Mouse (Mus musculus): Measurements from ENCODE around the gene Ly6g6e. TPM values are rescaled to one million over a fixed set of nuclear protein-coding genes. Genes with fewer than 3 reads are reported as not detected.
"Not testable (repeated sequence)": the region's sequence is repeated elsewhere in the genome, so short reads cannot be mapped to it uniquely, and the experiment has no call there.

Ly6g6e gene
- polyA plus RNA-seq, 1 experiment: 3.4 TPM

DNA sequence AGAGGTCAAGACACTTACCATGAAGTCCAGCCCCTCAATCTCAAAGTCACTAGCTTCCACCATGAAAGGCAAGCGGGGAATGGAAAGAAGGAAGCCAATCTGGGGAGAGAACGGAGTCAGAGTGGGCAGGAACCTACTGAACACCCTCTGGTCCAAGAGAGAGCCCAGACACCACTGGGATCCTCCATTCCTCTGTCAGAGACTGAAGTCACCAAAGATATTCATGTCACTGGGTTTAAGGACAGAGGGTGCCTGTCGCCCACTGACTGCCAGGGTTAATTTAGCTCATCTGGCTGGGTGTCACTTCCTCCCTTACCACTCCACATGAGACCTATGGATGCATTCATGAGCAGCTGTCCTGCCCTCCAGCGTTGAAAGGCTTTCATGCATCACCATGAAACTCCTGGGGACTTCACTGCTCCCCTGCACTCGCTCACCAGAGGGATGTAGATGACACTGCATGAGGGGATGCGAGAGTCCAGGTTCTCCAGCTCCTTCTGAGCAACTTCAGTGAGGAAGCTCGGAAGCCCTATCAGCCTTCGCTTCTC, 44.3 kb upstream of the Ly6g6e start:
- WGBS: 80% methylated on average over 8 of the region's 8 CpGs
- no peak for DNase-seq
- peaks cover 32% of the 10 kb centered on the region for H3K4me1 ChIP-seq (replicated peaks; ENCODE audit: control insufficient read depth, insufficient read depth, low read length)
- TF ChIP-seq POLR2A (IDR thresholded peaks at IDR 0.05; ENCODE audit: control insufficient read depth, extremely low read depth, insufficient read depth, low read length, poor library complexity) (no peak), CTCF (IDR thresholded peaks at IDR 0.05; ENCODE audit: borderline replicate concordance, control insufficient read depth, extremely low read depth, insufficient read depth, low read length, poor library complexity) (no peak)
- H3K4me3 ChIP-seq (ENCODE audit: control insufficient read depth, insufficient read depth, low read length): no peak overlapping the region
- H3K27ac ChIP-seq (ENCODE audit: control insufficient read depth, insufficient read depth, low read length): no peak overlapping the region
- no peaks in the 10 kb centered on the region for H3K36me3 ChIP-seq (ENCODE audit: control insufficient read depth, insufficient read depth, low read length)
- H3K27me3 ChIP-seq (ENCODE audit: control insufficient read depth, insufficient read depth, low read length): no peaks in the 10 kb centered on the region

DNA sequence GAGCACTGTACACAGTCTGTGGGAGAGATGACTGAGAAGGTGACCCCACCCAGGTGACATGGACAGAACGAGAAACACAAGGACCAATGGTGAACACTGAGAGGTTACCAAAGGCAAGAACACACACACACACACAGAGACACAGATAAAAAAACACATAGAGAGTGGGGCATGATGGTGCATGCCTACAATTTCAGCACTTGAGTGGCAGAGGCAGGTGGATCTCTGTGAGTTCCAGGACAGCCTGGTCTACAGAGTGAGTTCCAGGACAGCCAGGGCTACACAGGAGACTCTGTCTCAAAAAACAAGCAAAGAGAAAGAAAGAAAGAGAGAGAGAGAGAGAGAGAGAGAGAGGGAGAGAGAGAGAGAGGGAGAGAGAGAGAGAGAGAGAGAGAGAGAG, 43.0 kb upstream of the Ly6g6e start:
- not testable (repeated sequence) for H3K27me3 ChIP-seq (ENCODE audit: control insufficient read depth, insufficient read depth, low read length); H3K36me3 ChIP-seq (ENCODE audit: control insufficient read depth, insufficient read depth, low read length); DNase-seq; H3K4me3 ChIP-seq (ENCODE audit: control insufficient read depth, insufficient read depth, low read length); H3K27ac ChIP-seq (ENCODE audit: control insufficient read depth, insufficient read depth, low read length)
- H3K4me1 ChIP-seq (replicated peaks; ENCODE audit: control insufficient read depth, insufficient read depth, low read length): peaks cover 22% of the 10 kb centered on the region
- WGBS: 79% methylated on average over 1 of the region's 1 CpGs

DNA sequence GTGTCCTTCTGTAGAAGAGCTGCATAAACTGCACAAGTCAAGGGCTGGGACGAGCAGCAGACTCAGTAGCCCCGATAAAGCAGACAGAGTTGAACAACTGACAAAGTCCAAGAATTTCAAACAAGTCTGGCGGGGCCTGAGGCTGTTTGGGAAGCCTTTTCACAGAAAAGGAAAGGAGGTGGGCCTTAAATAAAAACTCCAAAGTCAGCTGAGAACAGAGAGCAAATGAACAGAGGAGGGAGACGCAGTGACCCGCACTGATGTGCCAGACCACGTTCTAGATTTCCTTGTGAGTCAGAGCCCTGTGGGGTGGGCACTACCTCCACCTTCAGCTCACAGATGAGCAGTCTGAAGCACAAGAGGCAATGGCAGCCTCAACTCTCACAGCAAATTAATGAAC, 41.8 kb upstream of the Ly6g6e start:
- 69% methylated on average over 6 of the region's 6 CpGs for WGBS
- Histone ChIP-seq H3K4me1 (replicated peaks; ENCODE audit: control insufficient read depth, insufficient read depth, low read length) (peaks cover 10% of the 10 kb centered on the region), H3K36me3 (ENCODE audit: control insufficient read depth, insufficient read depth, low read length) (no peaks in the 10 kb centered on the region), H3K27ac (ENCODE audit: control insufficient read depth, insufficient read depth, low read length) (no peak overlapping the region), H3K27me3 (ENCODE audit: control insufficient read depth, insufficient read depth, low read length) (no peaks in the 10 kb centered on the region), H3K4me3 (ENCODE audit: control insufficient read depth, insufficient read depth, low read length) (no peak overlapping the region)
- DNase-seq: no peak
- TF ChIP-seq POLR2A (IDR thresholded peaks at IDR 0.05; ENCODE audit: control insufficient read depth, extremely low read depth, insufficient read depth, low read length, poor library complexity) (no peak), CTCF (IDR thresholded peaks at IDR 0.05; ENCODE audit: borderline replicate concordance, control insufficient read depth, extremely low read depth, insufficient read depth, low read length, poor library complexity) (no peak)

DNA sequence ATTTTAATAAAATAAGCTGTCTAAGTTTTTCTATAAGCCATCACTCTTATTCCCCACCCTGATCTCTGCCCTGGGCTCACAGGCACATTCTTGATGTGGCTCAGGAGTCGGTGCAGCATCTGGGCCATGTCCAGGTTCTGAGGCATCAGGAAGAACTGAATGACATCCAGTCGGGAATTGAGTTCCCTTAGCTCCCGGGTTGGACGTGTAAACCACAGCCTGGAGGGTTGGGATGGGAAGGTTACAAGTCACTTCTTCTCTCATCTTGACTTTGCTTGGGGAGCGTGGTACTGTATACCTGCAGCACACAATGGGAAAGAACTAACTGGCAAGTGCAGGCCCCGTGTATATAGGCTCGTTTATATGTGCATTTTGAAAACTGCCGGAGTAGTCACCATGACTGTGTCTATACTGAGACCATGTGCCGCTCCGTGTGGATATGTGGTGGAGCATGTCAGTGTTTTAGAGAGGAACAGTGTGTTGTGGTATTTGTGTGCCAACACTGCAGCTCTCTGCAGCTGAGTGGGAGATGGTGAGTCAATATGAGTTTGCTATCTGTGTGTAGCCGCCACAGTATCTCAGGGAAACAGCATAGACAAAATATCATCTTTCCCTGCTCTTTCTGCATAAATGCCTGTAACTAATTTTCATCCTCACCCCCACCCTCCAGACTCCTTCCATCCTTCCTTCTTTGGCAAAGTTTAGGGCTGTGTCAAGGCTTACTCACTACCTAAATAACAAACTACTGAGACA, 37.4 kb upstream of the Ly6g6e start:
- no peaks in the 10 kb centered on the region for H3K36me3 ChIP-seq (ENCODE audit: control insufficient read depth, insufficient read depth, low read length)
- 94% methylated on average over 11 of the region's 11 CpGs for WGBS
- no peak for DNase-seq
- no peak for TF ChIP-seq CTCF (IDR thresholded peaks at IDR 0.05; ENCODE audit: borderline replicate concordance, control insufficient read depth, extremely low read depth, insufficient read depth, low read length, poor library complexity)
- no peak for TF ChIP-seq POLR2A (IDR thresholded peaks at IDR 0.05; ENCODE audit: control insufficient read depth, extremely low read depth, insufficient read depth, low read length, poor library complexity)
- H3K4me1 ChIP-seq (replicated peaks; ENCODE audit: control insufficient read depth, insufficient read depth, low read length): peaks cover 3% of the 10 kb centered on the region
- no peak overlapping the region for H3K27ac ChIP-seq (ENCODE audit: control insufficient read depth, insufficient read depth, low read length)
- H3K4me3 ChIP-seq (ENCODE audit: control insufficient read depth, insufficient read depth, low read length): no peak overlapping the region
- H3K27me3 ChIP-seq (ENCODE audit: control insufficient read depth, insufficient read depth, low read length): no peaks in the 10 kb centered on the region

DNA sequence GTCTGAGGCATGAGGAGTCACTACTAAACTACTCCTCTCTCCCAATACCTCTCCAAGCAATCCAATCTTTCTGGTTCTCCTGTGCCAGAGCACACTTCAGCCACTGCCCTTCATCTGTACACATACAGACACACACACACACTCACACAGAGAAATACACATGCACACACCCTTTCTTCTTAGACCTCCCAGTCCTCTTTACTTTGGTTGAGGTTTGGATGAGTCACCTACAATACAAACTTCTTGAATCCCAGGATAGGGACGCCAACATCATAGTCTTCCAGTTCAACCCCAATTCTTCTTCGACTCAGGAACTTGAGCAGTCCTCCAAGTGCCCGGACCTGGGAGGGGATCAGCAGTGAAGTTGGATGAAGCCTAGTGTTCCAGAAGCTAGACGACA, 32.9 kb upstream of the Ly6g6e start:
- DNase-seq: no peak
- no peaks in the 10 kb centered on the region for H3K27me3 ChIP-seq (ENCODE audit: control insufficient read depth, insufficient read depth, low read length)
- H3K4me1 ChIP-seq (replicated peaks; ENCODE audit: control insufficient read depth, insufficient read depth, low read length): peaks cover 22% of the 10 kb centered on the region
- H3K27ac ChIP-seq (ENCODE audit: control insufficient read depth, insufficient read depth, low read length): no peak overlapping the region
- WGBS: 93% methylated on average over 4 of the region's 4 CpGs
- no peak for TF ChIP-seq CTCF (IDR thresholded peaks at IDR 0.05; ENCODE audit: borderline replicate concordance, control insufficient read depth, extremely low read depth, insufficient read depth, low read length, poor library complexity)
- TF ChIP-seq POLR2A (IDR thresholded peaks at IDR 0.05; ENCODE audit: control insufficient read depth, extremely low read depth, insufficient read depth, low read length, poor library complexity): no peak
- H3K36me3 ChIP-seq (ENCODE audit: control insufficient read depth, insufficient read depth, low read length): no peaks in the 10 kb centered on the region
- H3K4me3 ChIP-seq (ENCODE audit: control insufficient read depth, insufficient read depth, low read length): no peak overlapping the region

DNA sequence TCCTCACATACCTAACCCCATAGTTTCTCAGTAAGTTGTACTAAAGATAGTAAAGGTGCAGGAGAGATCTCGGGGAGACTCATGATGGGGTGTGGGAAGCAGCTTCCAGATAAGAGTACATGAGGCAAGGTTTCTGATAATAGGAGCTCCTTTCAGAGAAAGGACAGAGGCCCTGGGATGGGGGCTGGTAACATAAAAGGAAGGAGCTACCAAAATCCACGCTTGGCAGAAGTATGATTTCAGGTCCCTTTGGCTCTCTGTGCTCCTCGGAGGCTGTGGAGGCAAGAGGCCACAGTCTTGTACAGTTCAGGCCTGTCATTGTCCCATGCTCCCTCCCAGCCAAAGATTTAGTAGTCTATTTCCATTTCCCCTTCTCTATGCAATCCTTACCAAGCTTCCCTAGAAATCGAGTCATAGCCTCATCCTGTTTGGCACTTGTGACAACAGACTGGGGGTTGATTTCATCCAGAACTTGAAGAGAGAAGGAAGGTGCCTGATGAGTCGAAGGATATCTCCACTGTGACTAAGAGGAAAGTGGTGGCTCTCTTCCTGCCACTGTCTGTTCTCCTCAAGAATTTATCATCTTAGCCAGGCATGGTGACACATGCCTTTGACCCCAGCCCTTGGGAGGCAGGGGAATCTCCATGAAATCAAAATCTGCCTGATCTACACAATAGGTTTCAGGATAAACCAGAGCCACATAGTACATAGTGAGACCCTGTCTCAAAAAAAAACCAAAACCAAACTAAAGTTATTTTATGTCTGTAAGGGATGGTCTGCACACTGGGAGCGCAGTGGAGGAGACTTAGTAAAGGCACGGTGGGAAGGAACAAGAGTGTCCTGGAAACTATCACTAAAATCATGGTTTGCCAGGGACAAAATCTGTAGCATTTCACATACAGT, 31.5 kb upstream of the Ly6g6e start:
- Histone ChIP-seq H3K36me3 (ENCODE audit: control insufficient read depth, insufficient read depth, low read length) (no peaks in the 10 kb centered on the region), H3K4me1 (replicated peaks; ENCODE audit: control insufficient read depth, insufficient read depth, low read length) (peaks cover 31% of the 10 kb centered on the region), H3K4me3 (ENCODE audit: control insufficient read depth, insufficient read depth, low read length) (no peak overlapping the region), H3K27ac (ENCODE audit: control insufficient read depth, insufficient read depth, low read length) (no peak overlapping the region), H3K27me3 (ENCODE audit: control insufficient read depth, insufficient read depth, low read length) (no peaks in the 10 kb centered on the region)
- no peak for DNase-seq
- 77% methylated on average over 7 of the region's 7 CpGs for WGBS
- TF ChIP-seq CTCF (IDR thresholded peaks at IDR 0.05; ENCODE audit: borderline replicate concordance, control insufficient read depth, extremely low read depth, insufficient read depth, low read length, poor library complexity) (no peak), POLR2A (IDR thresholded peaks at IDR 0.05; ENCODE audit: control insufficient read depth, extremely low read depth, insufficient read depth, low read length, poor library complexity) (no peak)

All from thymus, adult 2 months (tissue).